Mouse (Mus musculus) midbrain, embryonic 10.5 days (tissue): ENCODE data around the gene Dnajc11. TPM values are rescaled to one million over a fixed set of nuclear protein-coding genes. Genes with fewer than 3 reads are reported as not detected.

Experiments
- DNase-seq: peaks from one replicate; pipeline ENCODE4 v3.0.0-alpha.2; 2017; ENCODE audit warnings: low spot score
- H3K27ac ChIP-seq: fragments of 300-500 bp; sonication (generic); replicated peaks from 2 replicates; pipeline ENCODE4 v1.5.1; 2016; ENCODE audit warnings: mild to moderate bottlenecking
- H3K27me3 ChIP-seq: fragments of 300-500 bp; sonication (generic); 2 replicates; pipeline ENCODE4 v1.6.1; 2016; ENCODE audit warnings: low read depth, mild to moderate bottlenecking; ENCODE audit not compliant: poor library complexity, severe bottlenecking
- H3K36me3 ChIP-seq: fragments of 300-500 bp; sonication (generic); 2 replicates; pipeline ENCODE4 v1.6.1; 2016; ENCODE audit warnings: mild to moderate bottlenecking, moderate library complexity
- H3K4me1 ChIP-seq: fragments of 300-500 bp; sonication (generic); 2 replicates; pipeline ENCODE4 v1.6.1; 2016
- H3K4me3 ChIP-seq: fragments of 300-500 bp; sonication (generic); 2 replicates; pipeline ENCODE4 v1.5.1; 2016; ENCODE audit warnings: mild to moderate bottlenecking, moderate library complexity
- H3K9me3 ChIP-seq: fragments of 300-500 bp; sonication (generic); replicated peaks from 2 replicates; pipeline ENCODE4 v1.6.1; 2016; ENCODE audit warnings: mild to moderate bottlenecking
- WGBS: fragments of 180-500 bp; shearing (Covaris S2); methylation state at CpG from one replicate; pipeline ENCODE4 v1.1.7; 2016; 5-methylcytosine and 5-hydroxymethylcytosine counted together
- polyA plus RNA-seq: library from polyadenylated mRNA; unstranded; fragments of >200 nt; fragmentation: Nextera tagmentation; extraction: Ambion mirVana; gene quantifications from 2 replicates; pipeline ENCODE4 v1.2.1, GENCODE M21; 2016

The Dnajc11 gene
- polyA plus RNA-seq, 1 experiment from 2014 or later = 108 TPM

- 77% methylated on average over 4 of the region's 4 CpGs for WGBS
- Histone ChIP-seq H3K4me1 (peaks cover 35% of the 10 kb centered on the region), H3K36me3 (no peaks in the 10 kb centered on the region), H3K9me3 (no peaks in the 10 kb centered on the region), H3K27ac (no peak overlapping the region), H3K27me3 (peaks cover 46% of the 10 kb centered on the region), H3K4me3 (no peak overlapping the region)
- no peak for DNase-seq
Observed at GRCm38 (mm10) chr4:151905621-151906020, 27.9 kb upstream of the Dnajc11 start.

DNA sequence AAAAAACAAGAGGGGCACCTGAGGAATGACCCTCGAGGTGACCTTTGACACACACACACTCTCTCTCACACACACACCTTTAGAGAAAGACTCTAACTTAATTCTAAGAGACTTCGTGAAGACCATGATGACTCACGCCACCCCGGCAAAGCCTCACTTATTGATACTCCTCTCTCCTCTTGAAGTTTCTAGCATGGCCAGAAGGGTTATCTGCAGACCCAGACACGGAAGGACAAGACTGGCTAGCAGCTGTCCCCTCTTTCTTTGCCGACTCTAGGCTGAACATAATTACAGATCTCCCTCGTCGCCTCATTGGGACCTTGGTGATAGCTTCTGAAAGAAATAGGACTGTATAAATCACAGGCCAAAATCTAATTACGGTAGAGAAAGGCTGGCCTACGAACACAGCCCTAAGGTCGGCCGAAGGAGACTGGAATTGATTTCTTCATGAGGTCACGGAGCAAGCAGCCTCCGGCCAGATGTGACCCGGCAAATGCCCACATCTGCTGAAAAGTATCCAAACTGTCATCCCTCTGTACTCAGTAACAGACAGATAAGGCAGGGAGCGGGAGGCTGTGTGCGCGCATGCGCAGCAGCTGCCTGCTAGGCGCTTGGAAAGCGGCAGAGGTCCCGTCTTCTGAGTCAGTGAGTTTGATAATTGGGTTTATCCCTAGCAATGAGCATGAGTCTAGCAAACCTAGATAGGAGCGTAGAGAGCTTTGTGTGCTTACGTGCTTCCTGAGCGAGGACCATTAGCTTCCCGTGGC is 25.7 kb upstream of the Dnajc11 start:
- peaks cover 35% of the 10 kb centered on the region for H3K4me1 ChIP-seq
- H3K9me3 ChIP-seq = no peaks in the 10 kb centered on the region
- DNase-seq = no peak
- no peak overlapping the region for H3K27ac ChIP-seq
- H3K27me3 ChIP-seq = peaks cover 41% of the 10 kb centered on the region
- H3K36me3 ChIP-seq = no peaks in the 10 kb centered on the region
- no peak overlapping the region for H3K4me3 ChIP-seq
- 75% methylated on average over 26 of the region's 26 CpGs for WGBS

- Histone ChIP-seq H3K4me1 (peaks cover 35% of the 10 kb centered on the region), H3K36me3 (no peaks in the 10 kb centered on the region), H3K4me3 (no peak overlapping the region), H3K27ac (no peak overlapping the region), H3K27me3 (peaks cover 33% of the 10 kb centered on the region), H3K9me3 (no peaks in the 10 kb centered on the region)
- 87% methylated on average over 8 of the region's 8 CpGs for WGBS
- DNase-seq = no peak
Observed at GRCm38 (mm10) chr4:151908809-151909208, 24.7 kb upstream of the Dnajc11 start.

- H3K9me3 ChIP-seq = peaks cover 3% of the 10 kb centered on the region; the same call in 1 of the 2 replicates
- DNase-seq = no peak
- no peaks in the 10 kb centered on the region for H3K27me3 ChIP-seq
- peaks cover 9% of the 10 kb centered on the region for H3K4me1 ChIP-seq
- H3K36me3 ChIP-seq = no peaks in the 10 kb centered on the region
- 87% methylated on average over 11 of the region's 11 CpGs for WGBS
- H3K27ac ChIP-seq = no peak overlapping the region
- H3K4me3 ChIP-seq = no peak overlapping the region
Observed at GRCm38 (mm10) chr4:151916271-151916670, 17.2 kb upstream of the Dnajc11 start.

- Histone ChIP-seq H3K4me3 (peak overlapping the region; percentile 45; the same call in 1 of the 2 replicates), H3K36me3 (no peaks in the 10 kb centered on the region), H3K27me3 (no peaks in the 10 kb centered on the region), H3K4me1 (peaks cover 9% of the 10 kb centered on the region), H3K9me3 (peaks cover 17% of the 10 kb centered on the region), H3K27ac (0 out of 2 replicates have a peak overlapping the region, but pooled peaks have one; percentile 61)
- 77% methylated on average over 20 of the region's 20 CpGs for WGBS
- DNase-seq = no peak
Observed at GRCm38 (mm10) chr4:151919135-151919840, 14.2 kb upstream of the Dnajc11 start.

DNA sequence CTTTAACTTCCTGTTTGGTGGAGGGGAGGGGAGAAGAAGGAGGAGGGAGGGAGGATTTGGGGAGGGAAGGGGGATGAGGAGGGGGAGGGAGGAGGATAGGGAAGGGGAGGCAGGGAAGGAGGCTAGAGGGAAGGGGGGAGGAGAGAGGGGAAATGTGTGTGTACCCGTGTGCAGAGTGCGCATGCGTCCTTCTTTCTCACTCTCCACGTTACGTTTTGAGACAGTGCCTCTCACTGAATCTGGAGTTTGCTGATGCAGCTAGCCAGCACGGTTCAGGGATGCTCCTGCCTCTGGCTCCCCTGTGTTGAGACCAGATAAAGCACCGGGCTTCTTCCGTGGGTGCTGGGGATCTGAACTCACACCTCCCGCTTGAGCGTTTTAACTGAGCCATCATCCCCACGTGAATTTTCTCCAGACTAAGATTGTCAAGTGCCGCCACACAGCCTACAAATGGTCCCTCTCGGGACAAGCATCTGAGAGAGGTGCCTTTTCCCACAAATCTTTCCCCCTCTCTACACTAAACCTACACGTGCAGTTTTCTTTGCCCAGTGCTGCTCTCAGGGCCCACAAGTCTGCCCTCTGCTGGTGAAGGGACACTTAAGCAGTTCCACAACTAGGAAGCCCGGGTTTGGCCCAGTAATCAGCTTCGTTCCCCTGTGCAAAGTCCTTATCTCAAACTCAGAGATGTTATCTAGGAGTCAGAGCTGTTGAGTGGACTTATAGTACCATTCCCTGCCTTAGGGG is 13.4 kb upstream of the Dnajc11 start:
- H3K4me3 ChIP-seq = peak overlapping the region; percentile 45

DNA sequence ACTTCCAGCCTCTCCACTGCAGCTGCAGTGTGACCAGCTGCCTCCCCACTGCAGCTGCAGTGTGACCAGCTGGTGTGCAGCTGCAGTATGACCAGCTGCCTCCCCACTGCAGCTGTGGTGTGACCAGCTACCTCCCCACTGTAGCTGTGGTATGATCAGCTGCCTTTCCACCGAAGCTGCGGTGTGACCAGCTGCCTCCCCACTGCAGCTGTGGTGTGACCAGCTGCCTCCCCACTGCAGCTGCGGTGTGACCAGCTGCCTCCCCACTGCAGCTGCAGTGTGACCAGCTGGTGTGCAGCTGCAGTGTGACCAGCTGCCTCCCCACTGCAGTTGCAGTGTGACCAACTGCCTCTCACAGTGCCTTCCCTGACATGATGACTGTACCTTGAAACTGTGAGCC is 11.4 kb upstream of the Dnajc11 start:
- no peaks in the 10 kb centered on the region for H3K27me3 ChIP-seq
- H3K36me3 ChIP-seq = no peaks in the 10 kb centered on the region
- no peak for DNase-seq
- no peak overlapping the region for H3K4me3 ChIP-seq
- peaks cover 9% of the 10 kb centered on the region for H3K4me1 ChIP-seq
- peaks cover 17% of the 10 kb centered on the region for H3K9me3 ChIP-seq
- H3K27ac ChIP-seq = no peak overlapping the region
- WGBS = 93% methylated on average over 3 of the region's 3 CpGs

More for the DNA sequence above, 13.4 kb upstream of the Dnajc11 start:
- Histone ChIP-seq H3K27ac (peak overlapping the region; percentile 61), H3K27me3 (no peaks in the 10 kb centered on the region), H3K4me1 (peaks cover 9% of the 10 kb centered on the region), H3K9me3 (peaks cover 17% of the 10 kb centered on the region), H3K36me3 (no peaks in the 10 kb centered on the region)
- WGBS = 26% methylated on average over 16 of the region's 16 CpGs
- DNase-seq = peak; percentile 69

- H3K27ac ChIP-seq = peak overlapping the region; percentile 95
- H3K4me3 ChIP-seq = peak overlapping the region; percentile 100
- WGBS = 79% methylated on average over 13 of the region's 13 CpGs
Observed at GRCm38 (mm10) chr4:151932576-151933504, 651 bp upstream of the Dnajc11 start.

DNA sequence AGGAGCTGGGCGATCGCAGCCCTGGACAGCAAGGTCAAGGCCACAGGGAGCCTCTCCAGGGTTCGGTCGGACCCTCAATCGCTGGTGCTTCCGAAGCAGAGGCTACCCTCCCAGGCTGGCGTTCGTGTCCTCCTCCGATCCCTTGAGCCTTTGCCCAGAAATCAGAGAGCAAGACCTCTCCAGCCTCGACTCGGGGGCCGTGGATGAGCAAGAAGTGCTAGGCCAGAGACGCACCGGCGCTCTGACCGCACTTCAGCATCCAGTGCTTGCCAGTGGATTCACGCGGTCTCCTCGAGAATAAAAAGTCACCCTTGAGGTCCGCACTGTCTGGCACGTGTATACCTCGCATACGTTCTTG is 703 bp downstream of the Dnajc11 start:
- H3K27ac ChIP-seq = peak overlapping the region; percentile 95
- H3K4me1 ChIP-seq = peaks cover 20% of the 10 kb centered on the region
- DNase-seq = no peak
- H3K27me3 ChIP-seq = no peaks in the 10 kb centered on the region
- H3K9me3 ChIP-seq = no peaks in the 10 kb centered on the region
- H3K36me3 ChIP-seq = peaks cover 14% of the 10 kb centered on the region
- peak overlapping the region; percentile 100 for H3K4me3 ChIP-seq
- WGBS = 2% methylated on average over 23 of the region's 23 CpGs

More at GRCm38 (mm10) chr4:151932576-151933504, 651 bp upstream of the Dnajc11 start:
- DNase-seq = no peak
- Histone ChIP-seq H3K36me3 (peaks cover 13% of the 10 kb centered on the region), H3K4me1 (peaks cover 20% of the 10 kb centered on the region), H3K27me3 (no peaks in the 10 kb centered on the region), H3K9me3 (no peaks in the 10 kb centered on the region)

GRCm38 (mm10) chr4:151937441-151937840 is 4.0 kb downstream of the Dnajc11 start:
- Histone ChIP-seq H3K27ac (no peak overlapping the region), H3K36me3 (peaks cover 28% of the 10 kb centered on the region), H3K27me3 (no peaks in the 10 kb centered on the region), H3K4me1 (peaks cover 20% of the 10 kb centered on the region), H3K4me3 (no peak overlapping the region), H3K9me3 (no peaks in the 10 kb centered on the region)
- 94% methylated on average over 13 of the region's 13 CpGs for WGBS
- DNase-seq = no peak

- DNase-seq = no peak
- H3K4me3 ChIP-seq = no peak overlapping the region
- H3K36me3 ChIP-seq = peaks cover 28% of the 10 kb centered on the region
- no peak overlapping the region for H3K27ac ChIP-seq
- no peaks in the 10 kb centered on the region for H3K27me3 ChIP-seq
- WGBS = 91% methylated on average over 3 of the region's 3 CpGs
- H3K9me3 ChIP-seq = no peaks in the 10 kb centered on the region
- peaks cover 19% of the 10 kb centered on the region for H3K4me1 ChIP-seq
Observed at GRCm38 (mm10) chr4:151938089-151938488, 4.6 kb downstream of the Dnajc11 start.

- H3K4me1 ChIP-seq = no peaks in the 10 kb centered on the region
- H3K27me3 ChIP-seq = no peaks in the 10 kb centered on the region
- WGBS = 89% methylated on average over 11 of the region's 11 CpGs
- H3K27ac ChIP-seq = no peak overlapping the region
- DNase-seq = no peak
- H3K4me3 ChIP-seq = no peak overlapping the region
- peaks cover 45% of the 10 kb centered on the region for H3K36me3 ChIP-seq
- no peaks in the 10 kb centered on the region for H3K9me3 ChIP-seq
Observed at GRCm38 (mm10) chr4:151946211-151946610, 12.7 kb downstream of the Dnajc11 start.
